Mouse (Mus musculus): ENCODE data around the gene Gm7102. TPM values are rescaled to one million over a fixed set of nuclear protein-coding genes. Genes with fewer than 3 reads are reported as not detected.
"Not testable (repeated sequence)": the region's sequence is repeated elsewhere in the genome, so short reads cannot be mapped to it uniquely, and the experiment has no call there.

Gm7102 gene
- 0.07 TPM in 1 of 2 replicates, not detected in the other for polyA plus RNA-seq (2012; rRNA removed)

- TF ChIP-seq POLR2A (IDR thresholded peaks at IDR 0.05; ENCODE audit: borderline replicate concordance, insufficient read depth, low read length) (no peak), CTCF (IDR thresholded peaks at IDR 0.05; ENCODE audit: borderline replicate concordance, insufficient read depth, low read depth, low read length) (no peak)
- DNase-seq, result no peak
- Histone ChIP-seq H3K27ac (ENCODE audit: insufficient read depth, low read length) (no peak within 1 kb of the TSS), H3K27me3 (ENCODE audit: control insufficient read depth, insufficient read depth, low read length) (no peaks in the 10 kb centered on the region), H3K4me1 (ENCODE audit: control insufficient read depth, insufficient read depth, low read length) (no peaks in the 10 kb centered on the region), H3K4me3 (replicated peaks; ENCODE audit: insufficient read depth, low read depth, low read length) (no peak within 1 kb of the TSS)
- 51% methylated on average over 39 of the region's 39 CpGs for WGBS
Measured at GRCm38 (mm10) chr19:61175756-61176324, at the start of gene Gm7102. TSS of gene Gm7102 (minus strand) at chr19:61176309.

GRCm38 (mm10) chr19:61224678-61225525 is 48.8 kb upstream of the Gm7102 start:
- DNase-seq, result peak; percentile 21 to 24
- WGBS, result 35% methylated on average over 53 of the region's 53 CpGs

GRCm38 (mm10) chr19:61223706-61224328 is 47.7 kb upstream of the Gm7102 start:
- Histone ChIP-seq H3K27me3 (ENCODE audit: control insufficient read depth, insufficient read depth, low read length) (no peaks in the 10 kb centered on the region), H3K4me3 (replicated peaks; ENCODE audit: insufficient read depth, low read depth, low read length) (no peak overlapping the region), H3K27ac (ENCODE audit: insufficient read depth, low read length) (no peak overlapping the region), H3K4me1 (ENCODE audit: control insufficient read depth, insufficient read depth, low read length) (no peaks in the 10 kb centered on the region)
- WGBS, result 86% methylated on average over 6 of the region's 6 CpGs
- no peak for DNase-seq
- no peak for TF ChIP-seq POLR2A (IDR thresholded peaks at IDR 0.05; ENCODE audit: borderline replicate concordance, insufficient read depth, low read length)
- TF ChIP-seq CTCF (IDR thresholded peaks at IDR 0.05; ENCODE audit: borderline replicate concordance, insufficient read depth, low read depth, low read length), result no peak

More at GRCm38 (mm10) chr19:61224678-61225525, 48.8 kb upstream of the Gm7102 start:
- TF ChIP-seq POLR2A (IDR thresholded peaks at IDR 0.05; ENCODE audit: borderline replicate concordance, insufficient read depth, low read length) (no peak), CTCF (IDR thresholded peaks at IDR 0.05; ENCODE audit: borderline replicate concordance, insufficient read depth, low read depth, low read length) (no peak)
- Histone ChIP-seq H3K4me1 (ENCODE audit: control insufficient read depth, insufficient read depth, low read length) (no peaks in the 10 kb centered on the region), H3K27me3 (ENCODE audit: control insufficient read depth, insufficient read depth, low read length) (no peaks in the 10 kb centered on the region), H3K27ac (ENCODE audit: insufficient read depth, low read length) (no peak overlapping the region), H3K4me3 (replicated peaks; ENCODE audit: insufficient read depth, low read depth, low read length) (peak overlapping the region; percentile 72)

GRCm38 (mm10) chr19:61207506-61207905 is 31.4 kb upstream of the Gm7102 start:
- not testable (repeated sequence) for H3K27me3 ChIP-seq (ENCODE audit: control insufficient read depth, insufficient read depth, low read length); DNase-seq; H3K4me1 ChIP-seq (ENCODE audit: control insufficient read depth, insufficient read depth, low read length); H3K27ac ChIP-seq (ENCODE audit: insufficient read depth, low read length); H3K4me3 ChIP-seq (replicated peaks; ENCODE audit: insufficient read depth, low read depth, low read length)
- 79% methylated on average over 6 of the region's 6 CpGs for WGBS

- Histone ChIP-seq H3K4me3 (replicated peaks; ENCODE audit: insufficient read depth, low read depth, low read length) (peak overlapping the region; percentile 73), H3K27ac (ENCODE audit: insufficient read depth, low read length) (no peak overlapping the region), H3K27me3 (ENCODE audit: control insufficient read depth, insufficient read depth, low read length) (no peaks in the 10 kb centered on the region), H3K4me1 (ENCODE audit: control insufficient read depth, insufficient read depth, low read length) (no peaks in the 10 kb centered on the region)
- WGBS, result 14% methylated on average over 10 of the region's 10 CpGs
- TF ChIP-seq POLR2A (IDR thresholded peaks at IDR 0.05; ENCODE audit: borderline replicate concordance, insufficient read depth, low read length), result no peak
- TF ChIP-seq CTCF (IDR thresholded peaks at IDR 0.05; ENCODE audit: borderline replicate concordance, insufficient read depth, low read depth, low read length), result no peak
- peak in 1 of 2 experiments; percentile 35 for DNase-seq
Measured at GRCm38 (mm10) chr19:61199836-61200235, 23.7 kb upstream of the Gm7102 start.

GRCm38 (mm10) chr19:61199316-61199715 is 23.2 kb upstream of the Gm7102 start:
- no peak; the same call in 1 of the 2 replicates for TF ChIP-seq CTCF (IDR thresholded peaks at IDR 0.05; ENCODE audit: borderline replicate concordance, insufficient read depth, low read depth, low read length)
- TF ChIP-seq POLR2A (IDR thresholded peaks at IDR 0.05; ENCODE audit: borderline replicate concordance, insufficient read depth, low read length), result no peak
- H3K4me3 ChIP-seq (replicated peaks; ENCODE audit: insufficient read depth, low read depth, low read length), result peak overlapping the region; percentile 73
- no peaks in the 10 kb centered on the region for H3K4me1 ChIP-seq (ENCODE audit: control insufficient read depth, insufficient read depth, low read length)
- 8% methylated on average over 13 of the region's 13 CpGs for WGBS
- no peak overlapping the region for H3K27ac ChIP-seq (ENCODE audit: insufficient read depth, low read length)
- H3K27me3 ChIP-seq (ENCODE audit: control insufficient read depth, insufficient read depth, low read length), result no peaks in the 10 kb centered on the region
- DNase-seq, result peak; percentile 73 to 80

- H3K4me3 ChIP-seq (replicated peaks; ENCODE audit: insufficient read depth, low read depth, low read length); H3K4me1 ChIP-seq (ENCODE audit: control insufficient read depth, insufficient read depth, low read length); H3K27ac ChIP-seq (ENCODE audit: insufficient read depth, low read length); H3K27me3 ChIP-seq (ENCODE audit: control insufficient read depth, insufficient read depth, low read length); DNase-seq: not testable (repeated sequence)
- WGBS, result 76% methylated on average over 2 of the region's 2 CpGs
Measured at GRCm38 (mm10) chr19:61183590-61183989, 7.5 kb upstream of the Gm7102 start, which contains the start of gene Gm6020. TSS of gene Gm6020 (plus strand) at chr19:61183890.
